ENCODE assay signal across 8 mouse cellular contexts in genomic region chr3:32705647-32706348, GRCm38 (mm10). TPM values are rescaled to one million over a fixed set of nuclear protein-coding genes. Genes with fewer than 3 reads are reported as not detected.
DNase-seq lines count a peak whose midpoint lies in the region; ATAC-seq and TF ChIP-seq lines count a peak whose summit lies in the region.
"Not testable (repeated sequence)": the region's sequence is repeated elsewhere in the genome, so short reads cannot be mapped to it uniquely, and the experiment has no call there.

Gene Actl6a, plus strand, starts transcription at chr3:32706298.

- H3K4me2 ChIP-seq in hindbrain, embryonic 11.5 days (replicated peaks; ENCODE audit: low read depth, low read length); liver, embryonic 11.5 days; midbrain, embryonic 13.5 days (replicated peaks): not testable (repeated sequence)

- not testable (repeated sequence) for H3K4me3 ChIP-seq in hindbrain, embryonic 11.5 days (ENCODE audit: low read depth, low read length); liver, embryonic 11.5 days (ENCODE audit: low read depth, low read length); midbrain, embryonic 13.5 days (replicated peaks); thymus, adult 2 months (ENCODE audit: control insufficient read depth, insufficient read depth, low read length)

- not testable (repeated sequence) for ATAC-seq in erythroblast, adult 5-6 weeks (replicated peaks; ENCODE audit: low FRiP score, poor library complexity, severe bottlenecking); granulocyte monocyte progenitor cell, adult 5-6 weeks (replicated peaks; ENCODE audit: poor library complexity, severe bottlenecking); hindbrain, embryonic 11.5 days (ENCODE audit: low FRiP score); liver, embryonic 11.5 days (replicated peaks; ENCODE audit: low FRiP score); midbrain, embryonic 13.5 days

- 85% methylated on average over 9 of the region's 9 CpGs for WGBS in hindbrain, embryonic 11.5 days
- 71% methylated on average over 9 of the region's 9 CpGs for WGBS in liver, embryonic 11.5 days
- WGBS in midbrain, embryonic 13.5 days: 76% methylated on average over 9 of the region's 9 CpGs
- WGBS in thymus, adult 2 months: 93% methylated on average over 9 of the region's 9 CpGs

- H3K36me3 ChIP-seq in hindbrain, embryonic 11.5 days (ENCODE audit: control insufficient read depth, insufficient read depth, low read length); liver, embryonic 11.5 days (ENCODE audit: control insufficient read depth, insufficient read depth, low read length); midbrain, embryonic 13.5 days; thymus, adult 2 months (ENCODE audit: control insufficient read depth, insufficient read depth, low read length): not testable (repeated sequence)

- H3K4me1 ChIP-seq in hindbrain, embryonic 11.5 days (replicated peaks; ENCODE audit: control insufficient read depth, insufficient read depth, low read length); liver, embryonic 11.5 days (replicated peaks; ENCODE audit: control insufficient read depth, insufficient read depth, low read length); thymus, adult 2 months (replicated peaks; ENCODE audit: control insufficient read depth, insufficient read depth, low read length): not testable (repeated sequence)
- H3K4me1 ChIP-seq in midbrain, embryonic 13.5 days (replicated peaks): peaks cover 15% of the 10 kb centered on the region

- DNase-seq in adrenal gland, adult 8-10 months; hindbrain, embryonic 11.5 days (ENCODE audit: low spot score); layer of hippocampus, adult 8-10 months (ENCODE audit: low spot score in 2 of 2); liver, embryonic 11.5 days (ENCODE audit: low spot score); thymus, adult 2 months: not testable (repeated sequence)

- TF ChIP-seq CTCF in thymus, adult 2 months (IDR thresholded peaks at IDR 0.05; ENCODE audit: borderline replicate concordance, control insufficient read depth, extremely low read depth, insufficient read depth, low read length, poor library complexity): not testable (repeated sequence)

- TF ChIP-seq POLR2A in thymus, adult 2 months (IDR thresholded peaks at IDR 0.05; ENCODE audit: control insufficient read depth, extremely low read depth, insufficient read depth, low read length, poor library complexity): not testable (repeated sequence)

- H3K9ac ChIP-seq in hindbrain, embryonic 11.5 days (ENCODE audit: low read depth, low read length); liver, embryonic 11.5 days (ENCODE audit: low read depth, low read length); midbrain, embryonic 13.5 days (replicated peaks): not testable (repeated sequence)

- H3K9me3 ChIP-seq in hindbrain, embryonic 11.5 days (ENCODE audit: control insufficient read depth, low read length); liver, embryonic 11.5 days (ENCODE audit: control insufficient read depth, low read length); midbrain, embryonic 13.5 days: not testable (repeated sequence)

- H3K27ac ChIP-seq in hindbrain, embryonic 11.5 days (ENCODE audit: low read depth, low read length); liver, embryonic 11.5 days (ENCODE audit: low read depth, low read length); midbrain, embryonic 13.5 days; thymus, adult 2 months (ENCODE audit: control insufficient read depth, insufficient read depth, low read length): not testable (repeated sequence)

- H3K27me3 ChIP-seq in hindbrain, embryonic 11.5 days (ENCODE audit: control insufficient read depth, insufficient read depth, low read length); liver, embryonic 11.5 days (replicated peaks; ENCODE audit: control insufficient read depth, insufficient read depth, low read length); midbrain, embryonic 13.5 days; thymus, adult 2 months (ENCODE audit: control insufficient read depth, insufficient read depth, low read length): not testable (repeated sequence)

RNA-seq across cellular contexts. Expression of gene Actl6a, which starts in this region (rescaled TPM):
- total RNA-seq in adrenal gland, adult 8-10 months (2022): 10 to 100 TPM; 46.4 to 62.4 (median 53.0) TPM
- total RNA-seq in erythroblast, adult 5-6 weeks (2015; ENCODE audit: low replicate concordance): 24.2 and 49.2 TPM in 2 replicates
- total RNA-seq in erythroblast, adult 5-6 weeks (2017; ENCODE audit: low replicate concordance): 21.7 and 22.0 TPM in 2 replicates
- total RNA-seq in granulocyte monocyte progenitor cell, adult 5-6 weeks (2014; fragmentation: Nextera tagmentation): 90.3 and 123 TPM in 2 replicates
- total RNA-seq in granulocyte monocyte progenitor cell, adult 5-6 weeks (2017): 81.5 and 97.4 TPM in 2 replicates
- 235 and 239 TPM in 2 replicates for polyA plus RNA-seq in hindbrain, embryonic 11.5 days (2014; fragmentation: Nextera tagmentation; extraction: Ambion mirVana)
- 10 to 100 TPM; 14.0 to 21.6 (median 19.3) TPM for total RNA-seq in layer of hippocampus, adult 8-10 months (2022)
- 195 and 196 TPM in 2 replicates for polyA plus RNA-seq in liver, embryonic 11.5 days (2014; fragmentation: Nextera tagmentation; extraction: Ambion mirVana)
- polyA plus RNA-seq in midbrain, embryonic 13.5 days (2015; fragmentation: Nextera tagmentation; extraction: Ambion mirVana): 149 TPM in 2 replicates
- polyA plus RNA-seq in thymus, adult 2 months (2012; rRNA removed): 33.9 and 35.3 TPM in 2 replicates
